Mouse (Mus musculus): Measurements from ENCODE around the gene Clec12b.

DNA sequence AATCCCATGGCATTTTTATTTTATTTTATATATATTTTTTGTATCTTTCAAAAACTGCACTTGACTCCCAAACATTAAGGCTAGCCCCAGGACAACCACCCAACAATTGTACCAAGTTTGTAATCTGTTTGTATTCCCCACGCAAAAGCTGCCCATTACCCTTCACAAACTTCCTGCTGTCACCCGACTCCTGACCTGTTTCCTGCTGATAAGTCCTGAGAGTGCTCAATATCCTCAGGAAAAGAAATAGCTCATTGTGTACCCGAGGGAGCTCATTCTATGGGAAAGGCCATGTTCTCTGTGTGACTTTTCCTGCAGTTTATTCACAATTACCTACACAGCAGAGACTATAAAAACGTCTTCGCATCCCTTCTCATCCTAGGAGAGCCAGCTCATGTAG, 40.1 kb upstream of the Clec12b start:
- no peak for TF ChIP-seq CHD2 (IDR thresholded peaks at IDR 0.05; ENCODE audit: low read depth, low read length)
- no peak for TF ChIP-seq ZNF384 (IDR thresholded peaks at IDR 0.05; ENCODE audit: low read depth, low read length)
- TF ChIP-seq HCFC1 (IDR thresholded peaks at IDR 0.05; ENCODE audit: borderline replicate concordance, insufficient read depth, low read length), result no peak
- TF ChIP-seq ZC3H11A (IDR thresholded peaks at IDR 0.05; ENCODE audit: borderline replicate concordance, low read depth, low read length), result no peak
- no peak for TF ChIP-seq MAFK (IDR thresholded peaks at IDR 0.05; ENCODE audit: insufficient read depth, low read depth, low read length)

Data from ES-E14 (cell line).